Mouse (Mus musculus): Measurements from ENCODE around the gene Hivep3. TPM values are rescaled to one million over a fixed set of nuclear protein-coding genes. Genes with fewer than 3 reads are reported as not detected.

The Hivep3 gene
- total RNA-seq, 4 experiments from 2014 or later = 44.8 to 49.2 (median 47.6) TPM

DNA sequence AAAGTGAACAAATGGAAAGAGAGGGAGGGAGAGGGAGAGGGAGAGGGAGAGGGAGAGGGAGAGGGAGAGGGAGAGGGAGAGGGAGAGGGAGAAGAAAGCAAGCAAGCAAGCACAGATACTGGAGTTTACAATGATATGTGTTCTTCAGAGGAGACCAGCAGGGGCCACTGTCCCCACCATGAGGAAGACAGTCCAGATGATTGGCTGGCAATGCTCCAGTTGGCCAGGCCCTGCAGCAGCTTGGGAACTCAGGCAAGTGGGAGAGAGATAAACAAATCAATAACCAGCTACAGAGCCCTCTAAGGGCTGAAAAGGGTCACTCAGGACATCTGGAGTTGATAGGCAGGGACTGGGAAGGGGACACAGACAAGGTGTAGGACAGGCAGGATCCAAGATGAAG is 169.7 kb downstream of the Hivep3 start:
- peak in 1 of 2 experiments; percentile 29 for DNase-seq (ENCODE audit: low spot score in 2 of 2)

- DNase-seq (ENCODE audit: low spot score in 2 of 2) = peak in 1 of 2 experiments; percentile 22
Measured at GRCm38 (mm10) chr4:119903806-119904205, 170.2 kb downstream of the Hivep3 start.

GRCm38 (mm10) chr4:119904296-119904695 is 170.7 kb downstream of the Hivep3 start:
- DNase-seq (ENCODE audit: low spot score in 2 of 2) = peak in 1 of 2 experiments; percentile 78

DNA sequence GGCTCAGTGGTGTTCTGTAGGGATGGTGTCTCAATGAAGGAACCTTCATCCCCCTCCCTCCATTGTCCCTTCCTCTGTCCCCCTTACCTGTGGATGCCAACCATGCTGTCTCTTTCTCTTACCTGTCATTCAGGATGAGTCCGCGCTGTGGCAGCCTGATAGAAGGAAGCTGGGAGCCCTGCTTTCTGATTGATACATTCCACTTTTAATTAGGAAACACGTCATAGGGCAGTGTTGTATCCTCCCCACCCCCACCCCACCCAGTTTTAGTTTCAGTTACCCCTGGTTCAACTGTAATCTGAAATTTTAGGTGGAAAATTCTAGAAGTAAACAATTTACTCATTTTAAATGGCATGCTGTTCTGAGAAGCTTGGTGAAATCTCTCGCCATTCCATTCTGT is 173.5 kb downstream of the Hivep3 start:
- no peak for DNase-seq (ENCODE audit: low spot score in 2 of 2)

- DNase-seq (ENCODE audit: low spot score in 2 of 2) = peak in 1 of 2 experiments; percentile 15
Measured at GRCm38 (mm10) chr4:119911071-119911904, 177.7 kb downstream of the Hivep3 start.

GRCm38 (mm10) chr4:119912216-119912615 is 178.6 kb downstream of the Hivep3 start:
- DNase-seq (ENCODE audit: low spot score in 2 of 2) = peak in 1 of 2 experiments; percentile 10

GRCm38 (mm10) chr4:119914194-119914593 is 180.6 kb downstream of the Hivep3 start:
- DNase-seq (ENCODE audit: low spot score in 2 of 2) = peak in 1 of 2 experiments; percentile 2

DNA sequence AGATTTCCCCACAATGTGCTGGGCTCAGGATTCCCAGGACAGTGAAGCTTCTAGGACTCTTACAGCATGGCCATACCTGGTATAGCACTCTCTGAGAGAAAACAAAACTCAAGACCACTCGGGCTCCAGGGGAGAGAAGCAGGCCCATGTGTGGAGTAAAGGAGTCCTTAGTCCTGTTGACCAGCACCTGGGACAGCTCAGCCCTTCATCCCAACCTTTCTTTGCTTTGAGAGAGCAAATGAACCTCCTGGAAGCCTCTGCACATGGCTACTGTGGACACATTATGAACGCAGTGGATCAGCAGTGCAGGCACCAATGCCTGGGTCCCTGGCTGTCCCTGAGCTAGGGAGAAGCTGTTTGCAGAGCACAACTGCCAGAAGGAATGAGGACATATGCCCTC is 181.5 kb downstream of the Hivep3 start:
- DNase-seq (ENCODE audit: low spot score in 2 of 2) = peak in 1 of 2 experiments; percentile 3

DNA sequence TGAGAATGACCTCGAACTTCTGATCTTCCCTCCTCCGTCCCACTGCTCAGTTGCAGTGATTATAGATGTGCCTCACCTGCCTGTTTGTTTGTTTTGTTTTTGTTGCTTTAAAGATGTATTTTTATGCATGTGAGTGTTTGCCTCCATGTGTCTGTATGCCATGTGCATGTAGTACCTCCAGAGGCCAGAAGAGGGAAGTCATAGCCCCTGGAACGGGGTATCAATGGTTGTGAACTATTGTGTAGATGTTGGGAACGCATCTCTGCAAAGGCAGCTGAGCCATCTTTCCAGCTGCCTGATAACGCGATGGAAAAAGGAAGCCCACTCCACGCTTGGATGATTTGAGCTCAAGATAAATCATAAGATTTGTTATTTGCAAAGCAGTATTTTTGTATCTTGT is 183.9 kb downstream of the Hivep3 start:
- peak in 1 of 2 experiments; percentile 11 for DNase-seq (ENCODE audit: low spot score in 2 of 2)

GRCm38 (mm10) chr4:119919349-119919748 is 185.8 kb downstream of the Hivep3 start:
- no peak for DNase-seq (ENCODE audit: low spot score in 2 of 2)

- DNase-seq (ENCODE audit: low spot score in 2 of 2) = no peak
Measured at GRCm38 (mm10) chr4:119921022-119921717, 187.6 kb downstream of the Hivep3 start.

DNA sequence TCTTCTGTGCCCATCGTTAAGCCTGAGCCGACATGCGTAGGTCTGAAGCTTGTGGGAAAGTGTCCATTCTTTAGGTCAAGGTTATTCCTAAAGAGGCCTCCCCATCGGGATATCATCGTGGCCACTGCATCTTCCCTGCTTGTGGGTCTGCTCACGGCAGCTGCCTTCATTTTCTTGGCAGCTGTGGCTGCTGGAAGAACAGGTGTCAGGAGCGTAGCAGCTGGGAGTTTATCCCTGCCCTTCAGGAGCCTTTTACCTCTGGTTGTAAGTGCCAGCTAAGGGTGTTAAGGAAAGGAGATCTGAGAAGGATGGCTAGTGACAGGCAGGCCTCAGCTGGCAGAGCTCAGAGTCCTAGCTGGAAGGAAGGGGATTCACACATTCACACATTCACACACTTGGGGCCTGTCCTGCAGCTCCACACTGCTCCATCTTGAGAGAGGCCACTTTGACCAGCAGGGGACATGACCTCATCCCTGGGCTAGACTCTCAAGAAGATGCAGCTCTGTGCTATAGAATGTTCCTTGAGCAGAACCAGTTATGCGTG is 188.2 kb downstream of the Hivep3 start:
- no peak for DNase-seq (ENCODE audit: low spot score in 2 of 2)

DNA sequence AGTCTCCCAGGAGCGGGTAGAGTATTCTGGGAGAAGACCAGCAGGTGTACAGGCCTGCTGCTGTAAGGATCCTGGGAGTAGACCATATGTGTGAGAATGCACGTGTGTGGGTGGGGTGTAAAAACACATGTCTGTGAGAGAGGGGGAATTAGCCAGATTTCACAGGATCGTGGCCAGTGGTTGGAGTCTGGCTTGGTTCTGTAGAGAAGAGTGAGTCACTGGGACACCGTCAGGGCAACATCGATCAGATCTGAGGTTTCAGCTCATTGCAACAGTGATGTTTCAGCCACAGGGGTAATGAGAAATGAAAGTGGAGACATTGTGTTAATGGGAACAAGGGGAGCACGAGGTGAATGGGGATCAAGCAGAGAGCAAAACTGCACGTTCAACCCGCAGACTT is 189.4 kb downstream of the Hivep3 start:
- peak in 1 of 2 experiments; percentile 68 for DNase-seq (ENCODE audit: low spot score in 2 of 2)

DNA sequence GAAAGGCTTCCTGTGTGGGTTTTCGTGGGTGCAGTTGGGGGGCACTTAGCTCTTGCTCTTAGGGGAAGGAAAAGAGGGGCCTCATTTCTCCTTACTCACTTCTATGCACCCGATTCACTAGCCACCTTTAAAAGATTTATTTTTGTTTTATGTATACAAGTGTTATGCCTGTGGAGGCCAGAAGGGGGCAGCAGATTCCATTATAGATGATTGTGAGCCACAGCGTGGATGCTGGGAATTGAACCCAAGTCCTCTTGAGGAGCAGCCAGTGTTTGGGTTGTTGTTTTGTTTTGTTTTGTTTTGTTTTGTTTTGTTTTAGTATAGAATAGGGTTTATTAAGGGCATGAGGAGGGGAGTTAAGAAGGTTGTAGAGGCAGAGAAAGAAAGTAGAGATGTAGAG is 189.8 kb downstream of the Hivep3 start:
- DNase-seq (ENCODE audit: low spot score in 2 of 2) = no peak

GRCm38 (mm10) chr4:119925052-119925451 is 191.5 kb downstream of the Hivep3 start:
- DNase-seq (ENCODE audit: low spot score in 2 of 2) = no peak

GRCm38 (mm10) chr4:119931923-119932322 is 198.3 kb downstream of the Hivep3 start:
- DNase-seq (ENCODE audit: low spot score in 2 of 2) = no peak

DNA sequence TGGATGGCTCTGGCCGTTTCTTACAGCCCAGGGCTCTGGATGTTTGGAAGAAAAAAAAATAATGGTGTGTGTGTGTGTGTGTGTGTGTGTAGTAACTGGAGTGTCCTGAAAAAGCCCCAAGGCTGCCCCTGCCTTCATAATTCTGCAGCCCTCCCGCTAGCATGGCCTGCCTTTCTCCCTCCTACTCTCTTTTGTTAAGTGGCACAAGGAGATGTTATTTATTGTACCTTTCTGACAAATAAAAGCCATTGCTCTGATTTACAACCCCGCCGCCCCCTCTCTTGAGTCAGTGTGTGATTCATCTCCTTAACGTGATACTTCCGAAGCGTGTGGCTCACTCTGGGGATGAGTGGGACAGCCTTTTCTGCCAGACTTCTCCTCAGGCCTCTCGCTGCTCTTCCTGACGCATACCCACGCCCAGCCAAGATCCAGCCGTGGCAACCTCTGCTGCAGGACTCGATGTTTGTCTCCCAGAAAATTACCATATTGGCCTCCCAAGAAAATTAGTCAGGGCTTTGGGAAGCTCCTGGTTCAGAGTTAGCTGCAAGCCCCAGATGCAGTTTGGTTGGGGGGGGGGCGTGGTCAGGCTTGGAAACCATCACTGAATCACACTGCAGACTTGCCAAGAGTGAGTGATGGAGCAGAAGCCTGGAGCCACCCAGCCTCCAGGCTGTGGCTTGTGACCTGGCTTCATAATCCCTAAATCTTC is 199.1 kb downstream of the Hivep3 start:
- peak in 1 of 2 experiments; percentile 81 for DNase-seq (ENCODE audit: low spot score in 2 of 2)

- no peak for DNase-seq (ENCODE audit: low spot score in 2 of 2)
Measured at GRCm38 (mm10) chr4:119934901-119935300, 201.3 kb downstream of the Hivep3 start.

GRCm38 (mm10) chr4:119937876-119938275 is 204.3 kb downstream of the Hivep3 start:
- peak in 1 of 2 experiments; percentile 89 for DNase-seq (ENCODE audit: low spot score in 2 of 2)

GRCm38 (mm10) chr4:119938518-119938917 is 204.9 kb downstream of the Hivep3 start:
- DNase-seq (ENCODE audit: low spot score in 2 of 2) = no peak

DNA sequence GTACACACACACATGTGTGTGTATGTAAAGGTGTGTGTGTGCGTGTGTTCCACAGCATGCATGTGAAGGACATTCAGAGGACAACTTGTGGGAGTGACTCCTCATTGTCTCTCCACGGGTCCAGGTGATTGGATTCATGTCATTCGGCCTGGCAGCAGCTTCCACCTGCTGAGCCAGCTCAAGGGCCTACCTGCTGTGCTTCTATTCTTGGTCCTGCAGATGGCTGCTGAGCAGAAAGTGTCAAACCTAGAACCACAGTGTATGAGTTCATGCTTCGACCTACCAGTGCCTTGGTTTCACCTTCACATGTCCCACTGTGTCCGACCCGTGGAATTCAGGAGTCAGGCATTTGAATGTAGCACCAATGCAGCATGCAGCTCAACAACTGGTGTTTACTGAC is 206.2 kb downstream of the Hivep3 start:
- DNase-seq (ENCODE audit: low spot score in 2 of 2) = no peak

All from left cerebral cortex, adult 8-10 months (tissue).